Mouse (Mus musculus): ENCODE measurements at regions not wholly inside any gene's neighbourhood (a gene's known extent, or its start where the extent isn't known, plus 50 kb on each side); places are given as distances from the start of the nearest gene placed in this dataset.
A peak's percentile ranks its signal among the peaks of the same experiment; 100 is the strongest.

GRCm38 (mm10) chr1:16007809-16008208, 85.3 kb downstream of the 4930444P10Rik start:
- DNase-seq (ENCODE audit: low spot score in 2 of 2): no peak

DNA sequence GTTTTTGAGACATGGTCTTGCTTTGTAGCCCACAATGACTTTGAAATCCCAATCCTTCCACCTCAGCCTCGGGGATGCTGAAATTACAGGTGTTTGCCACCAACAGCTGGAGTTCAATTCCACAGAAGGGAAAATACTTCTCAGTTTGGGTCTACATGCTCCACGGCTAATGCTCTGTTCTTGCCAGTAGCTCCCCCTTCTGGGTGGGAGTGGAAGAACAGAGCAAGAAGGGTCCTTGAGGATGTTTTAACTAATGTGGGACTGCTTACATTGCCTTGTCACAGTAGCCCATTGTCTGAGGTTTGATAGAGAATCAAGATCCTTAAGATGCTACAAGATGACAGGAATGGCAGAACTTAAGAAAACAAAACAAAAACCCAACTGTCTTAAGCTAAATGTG, 86.2 kb downstream of the 4930444P10Rik start:
- no peak for DNase-seq (ENCODE audit: low spot score in 2 of 2)

DNA sequence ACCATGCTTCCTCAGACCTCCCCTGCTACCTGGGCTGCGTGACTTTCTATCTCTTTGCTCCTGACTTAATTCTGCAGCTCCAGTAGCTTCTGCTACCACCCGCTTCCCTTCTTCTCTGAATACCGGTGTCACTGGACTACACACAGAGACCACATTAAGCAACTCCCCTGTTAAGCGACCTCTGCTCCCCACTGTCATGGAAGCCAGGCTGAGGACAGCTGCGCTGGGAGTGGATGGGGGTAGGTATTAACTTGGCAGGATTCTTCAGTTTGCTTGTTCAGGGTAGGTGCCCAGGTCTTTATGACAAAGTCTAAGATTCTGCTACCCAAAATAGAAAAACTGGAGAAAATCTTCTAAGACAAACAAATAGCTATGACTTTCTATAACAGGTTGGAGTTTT, 96.0 kb downstream of the 4930444P10Rik start:
- no peak for DNase-seq (ENCODE audit: low spot score in 2 of 2)

DNA sequence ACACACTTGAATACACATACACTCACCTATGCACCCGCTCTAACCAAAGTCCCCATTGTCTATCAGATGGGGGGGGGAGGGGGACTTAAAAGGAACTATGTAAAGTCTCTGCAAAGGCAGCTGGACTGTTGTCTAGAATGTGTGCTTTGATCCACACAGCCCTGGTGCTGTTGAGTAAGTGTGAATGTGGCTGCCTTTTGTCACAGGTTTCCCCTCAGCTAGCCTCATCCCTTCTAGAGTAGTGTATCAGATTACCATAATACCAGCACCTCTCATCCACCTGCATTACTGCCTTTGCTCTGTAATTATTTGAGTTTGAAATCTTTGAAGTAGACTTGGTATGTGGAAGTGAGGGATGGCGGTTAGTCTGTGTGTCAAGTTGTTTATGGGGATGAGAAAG, 96.8 kb downstream of the 4930444P10Rik start:
- DNase-seq (ENCODE audit: low spot score in 2 of 2): no peak

DNA sequence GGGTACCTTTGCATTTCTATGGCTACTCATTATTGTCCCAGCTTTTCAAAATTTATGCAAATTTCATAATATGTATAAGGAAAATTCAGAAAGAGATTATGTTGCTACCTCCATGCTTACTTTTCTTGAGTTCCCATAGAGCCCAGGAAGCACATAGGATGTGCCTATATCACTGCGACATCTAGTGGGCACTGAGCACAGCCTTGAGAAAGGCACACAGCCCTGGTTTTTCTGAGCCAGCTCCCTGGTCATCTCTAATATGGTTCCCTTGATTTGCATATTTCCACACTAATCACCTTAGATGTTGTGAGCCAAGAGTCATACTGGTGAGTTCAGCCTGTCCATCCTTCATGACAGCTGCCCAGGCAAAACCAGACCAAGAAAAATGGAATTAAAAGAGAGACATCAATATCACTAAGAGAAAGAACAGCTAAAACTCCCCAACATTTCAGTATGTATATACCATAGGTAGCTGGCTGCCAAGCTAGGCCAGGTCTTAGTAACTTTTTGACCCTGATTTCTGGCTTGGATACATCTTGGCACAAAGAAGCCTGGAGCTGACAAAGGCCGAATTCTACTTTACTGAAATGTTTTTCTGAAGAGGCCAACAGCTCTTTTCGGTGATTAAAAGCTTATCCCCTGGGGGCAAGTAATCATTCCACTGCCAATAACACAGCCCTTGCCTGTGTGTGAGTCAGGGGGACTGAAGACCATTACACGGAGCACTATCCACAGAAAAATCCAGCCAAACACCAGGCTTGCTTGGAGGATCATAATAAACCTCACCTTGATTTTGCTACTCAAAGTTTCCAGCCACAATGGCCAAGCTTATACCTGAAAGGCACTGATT, 99.3 kb downstream of the 4930444P10Rik start:
- peak in 1 of 2 experiments; percentile 22 for DNase-seq (ENCODE audit: low spot score in 2 of 2)

DNA sequence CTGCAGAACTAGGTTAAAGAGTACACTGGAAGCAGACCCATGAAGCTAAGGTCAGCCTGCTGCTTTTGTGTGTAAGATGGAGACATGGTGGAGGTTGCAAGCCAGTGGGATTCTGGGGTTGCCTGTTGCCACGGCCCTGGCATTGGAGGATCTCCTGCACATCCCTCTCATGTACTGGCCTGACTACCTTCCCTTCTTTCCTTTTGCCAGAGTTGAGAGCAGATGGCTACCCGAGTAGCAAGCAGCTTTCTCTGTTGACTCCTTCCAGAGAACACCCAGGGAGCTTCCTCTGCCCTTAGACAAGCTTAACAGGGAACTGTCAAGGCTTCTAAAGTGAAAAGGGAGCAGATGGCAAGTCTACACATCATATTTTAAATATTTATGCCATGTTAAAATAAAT, 102.1 kb downstream of the 4930444P10Rik start:
- DNase-seq (ENCODE audit: low spot score in 2 of 2): no peak

DNA sequence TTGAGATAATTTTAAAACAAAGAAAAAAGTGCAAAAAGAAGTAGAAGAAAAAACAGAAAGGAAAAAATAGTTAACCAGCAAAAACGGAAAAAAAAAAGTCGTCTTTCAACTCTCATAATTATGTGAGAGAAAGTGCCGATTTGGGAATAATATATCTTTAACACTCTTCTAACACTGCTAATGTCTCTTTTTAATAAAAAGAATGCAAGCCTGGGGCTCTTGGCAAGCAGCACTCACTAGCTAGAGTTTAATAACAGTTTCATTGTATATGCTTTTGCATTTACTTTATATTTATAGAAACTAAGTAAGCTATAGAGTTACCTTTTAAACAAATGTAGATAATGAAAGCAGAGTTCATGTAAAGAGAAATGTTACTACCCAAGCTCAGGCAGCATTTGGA, 107.5 kb downstream of the 4930444P10Rik start:
- no peak for DNase-seq (ENCODE audit: low spot score in 2 of 2)

GRCm38 (mm10) chr1:15979333-15979732, 113.8 kb downstream of the 4930444P10Rik start:
- DNase-seq (ENCODE audit: low spot score in 2 of 2): no peak

- DNase-seq (ENCODE audit: low spot score in 2 of 2): no peak
Measured at GRCm38 (mm10) chr1:15959578-15959977, 133.5 kb downstream of the 4930444P10Rik start.

- no peak for DNase-seq (ENCODE audit: low spot score in 2 of 2)
Measured at GRCm38 (mm10) chr1:15958661-15959060, 134.5 kb downstream of the 4930444P10Rik start.

DNA sequence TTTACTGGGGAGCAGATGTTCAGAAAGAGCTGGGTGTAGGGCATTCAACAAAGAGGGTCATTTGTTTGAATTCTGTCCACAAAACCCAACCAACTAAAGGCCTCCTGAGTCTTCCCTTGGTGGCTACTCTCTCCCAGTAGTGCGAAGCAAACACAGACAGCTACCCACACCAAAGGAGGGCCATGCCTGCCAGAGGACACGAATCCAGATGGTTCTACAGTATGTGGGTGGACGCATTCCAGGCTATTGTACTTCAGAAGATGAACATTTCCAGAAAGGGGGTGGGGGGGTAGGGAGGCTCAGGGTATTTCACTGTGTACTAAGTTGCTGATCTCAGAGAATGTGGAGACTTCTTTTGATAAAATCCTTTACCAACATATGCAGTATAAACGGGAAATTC, 149.5 kb downstream of the 4930444P10Rik start:
- DNase-seq (ENCODE audit: low spot score in 2 of 2): no peak

DNA sequence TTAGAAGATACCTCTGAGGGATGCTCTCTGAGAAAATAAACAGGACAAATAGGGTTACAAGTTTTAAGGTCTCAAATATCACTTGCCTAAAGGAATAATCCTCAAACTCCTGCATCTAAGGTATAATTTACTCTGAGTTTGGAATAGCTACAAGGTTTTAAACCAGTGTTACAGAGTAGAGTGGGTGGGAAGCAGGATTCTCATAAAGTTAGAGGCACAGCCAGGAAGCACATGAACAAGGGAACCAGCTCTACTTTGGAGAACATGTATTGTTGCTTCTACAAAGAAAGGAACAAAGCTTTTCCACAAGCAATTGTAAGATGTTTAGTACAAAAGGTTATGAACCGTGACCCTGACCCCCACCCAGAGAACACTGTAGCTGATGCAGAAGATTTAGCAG, 150.1 kb downstream of the 4930444P10Rik start:
- no peak for DNase-seq (ENCODE audit: low spot score in 2 of 2)
